Mouse (Mus musculus): ENCODE measurements around the gene Trpm2. TPM values are rescaled to one million over a fixed set of nuclear protein-coding genes. Genes with fewer than 3 reads are reported as not detected.
"Not testable (repeated sequence)": the region's sequence is repeated elsewhere in the genome, so short reads cannot be mapped to it uniquely, and the experiment has no call there.

Trpm2 gene
- polyA plus RNA-seq (2012; rRNA removed), result 2.4 and 4.4 TPM in 2 replicates

GRCm38 (mm10) chr10:77970481-77970880 is at the start of gene Trpm2:
Gene Trpm2, minus strand, starts transcription at chr10:77970563.
- no peak for DNase-seq (ENCODE audit: low read depth, low spot score)
- 87% methylated on average over 6 of the region's 6 CpGs for WGBS

- not testable (repeated sequence) for DNase-seq (ENCODE audit: low read depth, low spot score)
- 97% methylated on average over 7 of the region's 11 CpGs for WGBS
These were observed 49.6 kb upstream of the Trpm2 start for GRCm38 (mm10) chr10:78019984-78020383.

GRCm38 (mm10) chr10:78019291-78019690 is 48.9 kb upstream of the Trpm2 start:
- 73% methylated on average over 4 of the region's 4 CpGs for WGBS
- DNase-seq (ENCODE audit: low read depth, low spot score), result no peak

GRCm38 (mm10) chr10:78018797-78019203 is 48.4 kb upstream of the Trpm2 start:
- no peak for DNase-seq (ENCODE audit: low read depth, low spot score)
- 16% methylated on average over 19 of the region's 19 CpGs for WGBS

- no peak for DNase-seq (ENCODE audit: low read depth, low spot score)
- 50% methylated on average over 5 of the region's 5 CpGs for WGBS
These were observed 46.0 kb upstream of the Trpm2 start for GRCm38 (mm10) chr10:78016366-78016765.

- 97% methylated on average over 1 of the region's 1 CpGs for WGBS
- DNase-seq (ENCODE audit: low read depth, low spot score), result no peak
These were observed 45.1 kb upstream of the Trpm2 start for GRCm38 (mm10) chr10:78015489-78015888.

GRCm38 (mm10) chr10:78012661-78013495 is 42.5 kb upstream of the Trpm2 start:
- 90% methylated on average over 18 of the region's 18 CpGs for WGBS
- DNase-seq (ENCODE audit: low read depth, low spot score), result no peak

- 84% methylated on average over 5 of the region's 5 CpGs for WGBS
- DNase-seq (ENCODE audit: low read depth, low spot score), result not testable (repeated sequence)
These were observed 40.8 kb upstream of the Trpm2 start for GRCm38 (mm10) chr10:78011116-78011515.

GRCm38 (mm10) chr10:78010335-78010734 is 40.0 kb upstream of the Trpm2 start:
- DNase-seq (ENCODE audit: low read depth, low spot score), result no peak
- WGBS, result 6% methylated on average over 10 of the region's 10 CpGs

GRCm38 (mm10) chr10:78009945-78010293 is 39.6 kb upstream of the Trpm2 start, which contains the start of gene Pfkl:
Gene Pfkl, minus strand, starts transcription at chr10:78010083.
- under 1% methylated on average over 9 of the region's 9 CpGs for WGBS
- DNase-seq (ENCODE audit: low read depth, low spot score), result no peak

- peak; percentile 78 for DNase-seq (ENCODE audit: low read depth, low spot score)
- under 1% methylated on average over 59 of the region's 59 CpGs for WGBS
These were observed 39.0 kb upstream of the Trpm2 start for GRCm38 (mm10) chr10:78009184-78009944.

- 68% methylated on average over 3 of the region's 3 CpGs for WGBS
- no peak for DNase-seq (ENCODE audit: low read depth, low spot score)
These were observed 37.8 kb upstream of the Trpm2 start for GRCm38 (mm10) chr10:78008169-78008568.

- no peak for DNase-seq (ENCODE audit: low read depth, low spot score)
- 35% methylated on average over 7 of the region's 7 CpGs for WGBS
These were observed 36.8 kb upstream of the Trpm2 start for GRCm38 (mm10) chr10:78007203-78007602.

GRCm38 (mm10) chr10:78005791-78006438 is 35.6 kb upstream of the Trpm2 start:
- 78% methylated on average over 4 of the region's 4 CpGs for WGBS
- no peak for DNase-seq (ENCODE audit: low read depth, low spot score)

- DNase-seq (ENCODE audit: low read depth, low spot score), result peak; percentile 81
- WGBS, result 37% methylated on average over 3 of the region's 3 CpGs
These were observed 34.2 kb upstream of the Trpm2 start for GRCm38 (mm10) chr10:78004479-78005100.

- no peak for DNase-seq (ENCODE audit: low read depth, low spot score)
- 94% methylated on average over 2 of the region's 2 CpGs for WGBS
These were observed 32.0 kb upstream of the Trpm2 start for GRCm38 (mm10) chr10:78002316-78002715.

- 85% methylated on average over 11 of the region's 11 CpGs for WGBS
- DNase-seq (ENCODE audit: low read depth, low spot score), result no peak
These were observed 31.4 kb upstream of the Trpm2 start for GRCm38 (mm10) chr10:78001796-78002195.

GRCm38 (mm10) chr10:78000200-78000599 is 29.8 kb upstream of the Trpm2 start:
- WGBS, result 92% methylated on average over 5 of the region's 5 CpGs

GRCm38 (mm10) chr10:77995639-77996038 is 25.3 kb upstream of the Trpm2 start:
- no peak for DNase-seq (ENCODE audit: low read depth, low spot score)
- WGBS, result 81% methylated on average over 3 of the region's 3 CpGs

More at GRCm38 (mm10) chr10:78000200-78000599, 29.8 kb upstream of the Trpm2 start:
- no peak for DNase-seq (ENCODE audit: low read depth, low spot score)

GRCm38 (mm10) chr10:77985775-77986174 is 15.4 kb upstream of the Trpm2 start:
- no peak for DNase-seq (ENCODE audit: low read depth, low spot score)
- WGBS, result 84% methylated on average over 5 of the region's 5 CpGs
